In genomic region chr16:45090005-45090404, GRCm38 (mm10) we compare ENCODE assay signal across 8 mouse cellular contexts. TPM values are rescaled to one million over a fixed set of nuclear protein-coding genes. Genes with fewer than 3 reads are reported as not detected.
A peak's percentile ranks its signal among the peaks of the same experiment; 100 is the strongest.
DNase-seq lines count a peak whose midpoint lies in the region; ATAC-seq lines count a peak whose summit lies in the region.

No protein-coding gene starts in this region.

- peak; percentile 78 for ATAC-seq in kidney, embryonic 14.5 days (ENCODE audit: low FRiP score, low TSS enrichment)
- ATAC-seq in limb, embryonic 15.5 days (ENCODE audit: insufficient number of reproducible peaks, low FRiP score, low TSS enrichment, low read depth) = peak; percentile 61; the same call in 1 of the 2 replicates
- ATAC-seq in midbrain, embryonic 16.5 days = peak; percentile 85

- no peak overlapping the region for H3K27ac ChIP-seq in kidney, embryonic 14.5 days (ENCODE audit: low read depth, low read length)
- no peak overlapping the region for H3K27ac ChIP-seq in limb, embryonic 15.5 days
- no peak overlapping the region for H3K27ac ChIP-seq in midbrain, embryonic 16.5 days (ENCODE audit: low read length)

- H3K4me1 ChIP-seq in kidney, embryonic 14.5 days (ENCODE audit: control insufficient read depth, insufficient read depth, low read length) = no peaks in the 10 kb centered on the region
- H3K4me1 ChIP-seq in limb, embryonic 15.5 days = peaks cover 27% of the 10 kb centered on the region
- H3K4me1 ChIP-seq in midbrain, embryonic 16.5 days (ENCODE audit: control insufficient read depth, insufficient read depth, low read length) = peaks cover 3% of the 10 kb centered on the region; the same call in 1 of the 2 replicates

- H3K9me3 ChIP-seq in kidney, embryonic 14.5 days (ENCODE audit: control insufficient read depth, low read length) = no peaks in the 10 kb centered on the region
- H3K9me3 ChIP-seq in limb, embryonic 15.5 days = no peaks in the 10 kb centered on the region
- no peaks in the 10 kb centered on the region for H3K9me3 ChIP-seq in midbrain, embryonic 16.5 days (replicated peaks; ENCODE audit: control insufficient read depth, low read length, poor library complexity, severe bottlenecking)

- no peaks in the 10 kb centered on the region for H3K27me3 ChIP-seq in kidney, embryonic 14.5 days (ENCODE audit: control insufficient read depth, insufficient read depth, low read length)
- H3K27me3 ChIP-seq in limb, embryonic 15.5 days = no peaks in the 10 kb centered on the region
- no peaks in the 10 kb centered on the region for H3K27me3 ChIP-seq in midbrain, embryonic 16.5 days (ENCODE audit: control insufficient read depth, insufficient read depth, low read depth, low read length)

- 11% methylated on average over 10 of the region's 10 CpGs for WGBS in kidney, embryonic 14.5 days
- WGBS in limb, embryonic 15.5 days = 6% methylated on average over 10 of the region's 10 CpGs
- WGBS in midbrain, embryonic 16.5 days = 12% methylated on average over 10 of the region's 10 CpGs

- H3K9ac ChIP-seq in kidney, embryonic 14.5 days (ENCODE audit: low read depth, low read length) = no peak overlapping the region
- no peak overlapping the region for H3K9ac ChIP-seq in limb, embryonic 15.5 days
- H3K9ac ChIP-seq in midbrain, embryonic 16.5 days (ENCODE audit: low read depth, low read length) = no peak overlapping the region

- peak; percentile 53 to 56 for DNase-seq in urinary bladder, adult 18-20 months (ENCODE audit: low spot score in 2 of 2)
- DNase-seq in urinary bladder, postnatal 10 days (ENCODE audit: low spot score) = no peak
- DNase-seq in embryo, embryonic 9.5 days (ENCODE audit: extremely low spot score) = peak; percentile 73
- DNase-seq in heart, adult 9 months (ENCODE audit: low spot score in 2 of 2) = peak; percentile 68 to 72
- DNase-seq in spleen, postnatal 10 days (ENCODE audit: low spot score in 2 of 2) = peak; percentile 37 to 72

- H3K36me3 ChIP-seq in kidney, embryonic 14.5 days (ENCODE audit: control insufficient read depth, insufficient read depth, low read length) = no peaks in the 10 kb centered on the region
- no peaks in the 10 kb centered on the region for H3K36me3 ChIP-seq in limb, embryonic 15.5 days
- H3K36me3 ChIP-seq in midbrain, embryonic 16.5 days (ENCODE audit: control insufficient read depth, insufficient read depth, low read length) = no peaks in the 10 kb centered on the region

- H3K4me2 ChIP-seq in kidney, embryonic 14.5 days (replicated peaks; ENCODE audit: low read depth, low read length) = no peak overlapping the region
- no peak overlapping the region for H3K4me2 ChIP-seq in limb, embryonic 15.5 days
- no peak overlapping the region for H3K4me2 ChIP-seq in midbrain, embryonic 16.5 days (ENCODE audit: low read length)

- no peak overlapping the region for H3K4me3 ChIP-seq in kidney, embryonic 14.5 days (ENCODE audit: low read length)
- H3K4me3 ChIP-seq in limb, embryonic 15.5 days = no peak overlapping the region
- H3K4me3 ChIP-seq in midbrain, embryonic 16.5 days (ENCODE audit: low read depth, low read length) = no peak overlapping the region

RNA-seq across cellular contexts. Expression of gene Ccdc80, which starts 3.2 kb away (rescaled TPM):
- polyA plus RNA-seq in kidney, embryonic 14.5 days (2014; fragmentation: Nextera tagmentation; extraction: Ambion mirVana) = 60.1 and 78.5 TPM in 2 replicates
- polyA plus RNA-seq in limb, embryonic 15.5 days (2015; fragmentation: Nextera tagmentation; extraction: Ambion mirVana) = 105 and 123 TPM in 2 replicates
- polyA plus RNA-seq in midbrain, embryonic 16.5 days (2015; fragmentation: Nextera tagmentation; extraction: Ambion mirVana) = 8.2 TPM in 2 replicates
